Mouse (Mus musculus) forelimb bud, embryonic 11.5 days (tissue): ENCODE measurements around the gene Nudt7.

Experiments used
- DNase-seq: peaks from one replicate; pipeline ENCODE4 v3.0.0-alpha.2; 2012; ENCODE audit warnings: low read depth, low spot score

The Nudt7 gene

GRCm38 (mm10) chr8:114133510-114134362 lies at the start of gene Nudt7:
Gene Nudt7 (plus strand): TSS chr8:114133557.
- DNase-seq, result peak; percentile 95

GRCm38 (mm10) chr8:114087932-114088331 lies 45.4 kb upstream of the Nudt7 start:
- no peak for DNase-seq

DNA sequence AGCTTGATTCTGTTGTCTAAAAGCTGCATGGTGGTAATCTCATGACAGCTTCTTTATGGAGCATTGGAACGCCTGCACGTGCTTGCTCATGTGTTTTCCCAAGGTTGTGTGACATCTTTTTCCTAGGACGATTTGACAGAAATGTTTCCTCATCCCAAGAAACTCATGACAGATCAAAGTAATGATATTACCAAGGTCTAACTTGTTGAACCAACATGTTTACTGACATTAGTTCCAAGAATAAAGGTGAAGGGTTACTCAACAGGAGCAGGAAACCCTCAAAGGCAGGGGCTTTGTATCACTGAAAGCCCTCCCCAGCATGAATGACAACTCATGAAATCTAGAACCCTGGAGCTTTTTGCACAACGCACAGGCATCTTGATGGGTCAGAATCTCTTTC lies 42.6 kb upstream of the Nudt7 start:
- no peak for DNase-seq

- no peak for DNase-seq
These were observed 40.0 kb upstream of the Nudt7 start for GRCm38 (mm10) chr8:114093321-114093720.

DNA sequence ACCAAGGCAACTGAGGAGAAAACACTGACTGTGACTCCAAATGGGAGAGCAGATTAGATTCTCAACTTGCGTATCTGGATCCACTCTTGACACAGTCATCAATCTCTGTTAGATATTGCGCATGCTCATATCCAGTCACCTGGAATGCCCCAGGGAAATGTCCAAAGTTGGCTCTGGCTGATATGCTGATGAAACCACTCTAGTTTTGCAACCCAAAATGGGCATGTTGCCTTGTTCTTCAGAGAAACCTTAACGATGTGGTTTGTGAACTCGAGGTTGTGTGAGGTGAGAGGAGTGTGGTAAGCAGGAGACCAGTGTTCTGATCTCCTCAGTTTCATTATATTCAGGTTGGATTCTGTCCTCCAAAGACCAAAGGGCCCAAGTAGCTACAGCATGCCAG lies 38.8 kb upstream of the Nudt7 start:
- no peak for DNase-seq

DNA sequence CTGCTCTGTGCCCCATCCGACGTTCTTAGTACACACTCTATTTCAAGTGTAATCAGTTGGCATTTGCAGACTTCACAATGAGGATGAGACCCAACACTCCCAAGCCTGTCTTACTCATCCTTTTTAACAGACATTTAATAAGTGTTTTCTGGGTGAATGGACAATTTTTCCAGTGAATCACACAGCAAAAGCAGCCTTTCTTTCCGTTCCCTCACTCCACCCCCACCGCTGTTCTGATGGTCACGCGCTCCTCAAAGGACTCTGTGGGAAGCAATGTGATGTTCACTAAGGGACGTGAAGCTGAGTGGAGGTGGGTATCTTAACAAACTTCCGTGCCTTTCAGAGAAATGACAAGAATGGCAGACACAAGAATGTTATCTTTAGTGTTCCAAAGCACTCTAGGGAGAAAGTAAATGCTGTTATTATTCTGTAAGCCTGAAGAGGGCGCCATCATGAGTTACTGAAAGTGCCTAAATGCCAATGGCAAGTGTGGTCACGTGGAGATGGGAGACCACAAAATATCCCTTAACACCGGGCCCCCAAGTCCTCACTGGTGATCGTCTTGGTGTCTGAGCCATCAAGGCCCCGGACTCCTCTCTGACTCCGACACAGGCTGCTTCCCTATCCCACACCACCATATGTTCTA lies 32.7 kb upstream of the Nudt7 start:
- DNase-seq, result no peak

GRCm38 (mm10) chr8:114103401-114103800 lies 30.0 kb upstream of the Nudt7 start:
- DNase-seq, result no peak

GRCm38 (mm10) chr8:114105971-114106370 lies 27.4 kb upstream of the Nudt7 start:
- DNase-seq, result no peak

- DNase-seq, result no peak
These were observed 23.8 kb upstream of the Nudt7 start for GRCm38 (mm10) chr8:114109365-114110140.

- DNase-seq, result no peak
These were observed 18.3 kb upstream of the Nudt7 start for GRCm38 (mm10) chr8:114115076-114115475.

- no peak for DNase-seq
These were observed 17.3 kb upstream of the Nudt7 start for GRCm38 (mm10) chr8:114116049-114116448.

DNA sequence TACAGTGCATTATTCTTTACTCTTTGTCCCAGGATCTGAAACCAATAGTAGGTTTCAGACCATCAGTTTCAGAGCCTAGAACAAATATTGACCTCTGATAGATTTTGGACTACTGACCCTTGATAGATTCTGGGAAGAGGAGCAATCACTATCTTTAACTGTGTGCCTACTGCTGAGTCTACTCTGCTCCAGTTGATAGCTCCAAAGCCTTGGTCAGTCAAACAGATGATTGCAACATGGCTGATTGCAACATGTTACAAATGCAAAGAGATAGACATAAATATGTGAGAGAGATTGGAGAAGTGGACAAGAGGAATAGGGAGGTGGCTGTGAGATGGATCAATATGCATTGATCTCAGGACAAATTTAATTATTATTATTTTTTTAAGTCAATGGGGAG lies 15.9 kb upstream of the Nudt7 start:
- no peak for DNase-seq

DNA sequence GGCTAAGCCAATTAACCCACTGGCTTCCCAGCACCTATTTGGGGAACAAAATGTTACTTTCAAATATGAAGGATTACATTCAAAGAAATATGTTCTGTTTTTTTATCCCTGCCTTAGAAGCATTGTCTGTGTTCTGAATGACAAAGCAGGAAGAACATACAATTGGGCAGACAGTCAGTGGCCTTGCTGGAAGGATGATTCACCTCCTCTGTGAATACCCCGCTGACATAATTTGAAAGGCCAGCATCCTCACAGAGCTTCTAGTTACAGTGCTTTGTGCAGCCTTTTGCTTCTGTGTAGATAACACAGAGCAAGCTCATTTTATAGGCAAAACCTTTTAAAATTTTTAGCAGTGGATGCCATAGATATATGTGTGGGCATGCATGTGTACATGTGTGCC lies 11.6 kb upstream of the Nudt7 start:
- DNase-seq, result no peak

DNA sequence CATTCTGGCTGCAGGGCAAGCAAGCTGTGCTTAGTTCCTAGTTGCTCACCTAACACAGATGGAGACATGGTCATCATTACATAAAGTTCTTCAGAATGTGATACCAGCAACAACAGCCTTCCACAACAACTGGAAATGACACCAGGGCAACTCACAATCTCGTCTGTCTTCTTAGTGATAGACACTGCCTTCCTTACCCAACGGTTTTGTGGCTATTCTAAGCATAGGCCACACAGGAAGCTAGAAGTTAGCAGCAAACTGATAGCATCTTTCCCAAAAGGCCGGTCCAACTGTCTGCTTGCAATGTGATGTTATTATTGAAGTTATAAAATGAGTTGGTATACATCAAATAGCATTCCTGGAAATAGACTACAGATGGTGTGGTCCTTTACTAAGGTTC lies 9.7 kb upstream of the Nudt7 start:
- DNase-seq, result no peak

GRCm38 (mm10) chr8:114124084-114124750 lies 9.1 kb upstream of the Nudt7 start:
- DNase-seq, result no peak

GRCm38 (mm10) chr8:114130838-114131237 lies 2.5 kb upstream of the Nudt7 start:
- no peak for DNase-seq

DNA sequence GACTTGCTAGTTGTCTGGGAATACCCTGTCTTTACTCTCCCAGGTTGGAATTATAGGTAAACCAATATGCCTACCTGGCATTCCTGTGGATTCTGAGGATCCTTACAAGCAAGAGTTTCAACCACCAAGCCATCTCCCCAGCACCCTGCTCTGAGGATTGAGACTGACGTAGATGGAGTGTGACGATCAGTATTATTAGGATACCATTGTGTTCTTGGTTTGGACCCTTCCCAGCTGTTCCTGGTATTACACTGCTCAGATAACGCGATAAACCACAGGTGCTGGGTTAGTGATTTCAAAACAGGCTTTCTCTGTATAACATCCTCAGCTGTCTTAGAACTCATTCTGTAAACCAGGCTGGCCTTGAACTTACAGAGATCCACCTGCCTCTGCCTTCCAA lies 1.9 kb upstream of the Nudt7 start:
- DNase-seq, result no peak

DNA sequence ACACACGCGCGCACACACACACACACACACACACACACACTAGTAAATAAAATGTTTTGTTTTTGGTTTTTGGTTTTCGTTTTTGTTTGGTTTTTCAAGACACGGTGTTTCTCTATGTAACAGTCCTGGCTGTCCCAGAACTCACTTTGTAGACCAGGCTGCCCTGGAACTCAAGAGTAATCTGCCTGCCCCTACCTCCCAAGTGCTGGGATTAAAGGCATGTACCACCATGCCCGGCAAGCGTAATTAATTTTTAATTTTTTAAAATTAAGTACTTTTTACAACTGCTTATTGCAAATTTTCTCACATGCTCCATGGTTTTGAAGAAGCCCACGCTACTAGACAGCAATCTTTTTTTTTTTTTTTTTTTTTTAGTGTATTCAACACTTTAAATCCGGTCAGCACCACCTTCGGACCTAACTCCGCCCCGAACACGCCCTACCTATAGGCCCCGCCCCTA lies 277 bp upstream of the Nudt7 start:
- DNase-seq, result no peak

- no peak for DNase-seq
These were observed 3.4 kb downstream of the Nudt7 start for GRCm38 (mm10) chr8:114136750-114137149.

GRCm38 (mm10) chr8:114137181-114137580 lies 3.8 kb downstream of the Nudt7 start:
- DNase-seq, result no peak

GRCm38 (mm10) chr8:114140437-114140836 lies 7.1 kb downstream of the Nudt7 start:
- no peak for DNase-seq

DNA sequence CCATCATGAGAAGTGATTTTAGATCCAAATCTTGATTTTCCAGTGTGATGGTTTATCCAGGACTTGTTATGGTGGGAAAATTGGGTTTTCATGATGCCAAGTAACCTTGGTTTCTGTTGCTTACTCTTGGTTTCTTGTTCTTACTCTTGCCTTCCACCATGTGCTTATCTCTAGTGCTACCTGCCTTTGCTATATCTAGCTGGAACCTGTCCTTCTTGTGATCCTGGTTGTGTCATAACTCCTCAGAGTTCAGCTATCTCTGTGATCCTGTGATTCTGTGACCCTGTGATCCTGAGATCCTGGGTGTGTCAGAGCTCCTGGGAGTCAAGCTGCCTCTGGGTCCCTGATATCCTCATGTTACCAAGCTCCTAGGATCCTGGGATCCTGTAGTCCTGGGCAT lies 8.8 kb downstream of the Nudt7 start:
- DNase-seq, result no peak
